Mouse (Mus musculus): ENCODE data around the gene Rapgef4.

GRCm38 (mm10) chr2:72029081-72029480 is 48.0 kb downstream of the Rapgef4 start:
- TF ChIP-seq CTCF (IDR thresholded peaks at IDR 0.05) (no peak), EP300 (IDR thresholded peaks at IDR 0.05) (no peak)

Data from lung, postnatal 0 days (tissue).